Mouse (Mus musculus): ENCODE results near the gene Snapc3. TPM values are rescaled to one million over a fixed set of nuclear protein-coding genes. Genes with fewer than 3 reads are reported as not detected.

Gene Snapc3
- 21.5 TPM for polyA plus RNA-seq (2017; shearing (Covaris generic))

DNA sequence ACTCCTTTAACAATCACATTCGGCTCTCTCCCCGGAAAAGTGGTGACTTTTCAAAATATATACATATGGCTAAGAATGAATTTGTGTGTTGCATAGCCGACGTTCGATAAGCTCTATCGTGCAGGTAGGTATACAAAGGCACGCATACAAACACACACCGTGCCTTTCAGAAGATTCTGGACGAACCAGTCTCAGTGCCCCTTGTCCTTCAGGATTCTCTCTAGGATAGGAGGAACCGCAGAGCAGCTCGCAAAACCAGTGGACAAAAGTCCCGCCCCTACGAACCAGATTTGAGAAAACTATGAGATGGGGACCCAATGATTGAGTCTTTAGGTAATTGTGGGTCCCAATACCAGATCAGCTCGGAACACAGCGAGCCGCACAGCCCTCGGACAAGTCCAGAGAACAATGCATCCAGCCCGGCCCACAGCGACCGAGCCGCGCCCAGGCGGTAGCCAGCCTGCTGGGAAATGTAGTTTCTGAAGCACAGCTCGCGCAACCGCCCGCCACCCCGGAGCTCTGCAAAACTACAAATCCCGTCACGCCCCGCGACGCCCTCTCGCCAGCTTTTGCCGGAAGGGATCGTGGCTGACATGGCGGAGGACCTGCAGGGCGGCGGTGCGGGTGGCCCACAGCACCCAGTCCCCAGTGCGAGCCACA is at the start of gene Snapc3:
TSS of gene Snapc3 (plus strand) at position 565 of the 660 bp plus-strand sequence.

DNA sequence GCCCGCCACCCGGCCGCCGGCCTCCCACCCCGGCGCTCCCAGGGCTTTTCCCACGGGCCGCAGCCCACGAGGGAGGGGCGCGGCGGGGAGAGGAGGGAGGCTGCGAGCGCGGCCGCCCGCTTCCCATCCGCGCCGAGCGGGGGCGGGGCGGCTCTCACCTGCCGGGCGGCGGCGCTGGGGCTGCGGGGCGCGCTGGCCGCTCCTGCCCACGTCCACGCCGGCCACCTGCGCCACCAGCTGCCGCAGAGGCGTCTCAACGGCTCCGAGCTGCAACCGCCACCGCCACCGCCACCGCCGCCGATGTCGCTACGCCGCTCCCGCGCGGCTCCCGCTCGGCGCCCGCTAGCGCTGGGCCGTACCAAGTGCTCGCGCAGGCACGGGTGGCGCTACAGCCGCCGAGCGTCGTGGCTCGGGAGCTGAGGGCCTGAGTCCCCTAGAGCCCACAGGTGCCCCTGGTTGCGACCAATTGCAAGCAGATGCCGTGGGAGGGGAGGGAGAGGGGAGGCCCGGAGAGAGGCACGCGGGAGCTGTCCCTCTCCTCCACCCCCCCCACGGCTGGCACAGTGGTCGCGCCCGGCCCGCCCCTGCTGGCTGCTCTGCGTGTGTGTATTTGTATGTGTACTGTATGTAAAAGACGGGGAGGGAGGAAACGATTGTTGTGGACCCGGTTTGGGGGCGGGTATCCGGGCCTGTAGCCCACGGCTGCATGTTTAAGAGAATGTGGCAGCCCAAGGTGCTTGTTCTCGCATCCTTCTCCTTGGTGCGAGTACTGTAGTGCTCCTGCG is 68.8 kb downstream of the Snapc3 start, which contains the start of gene Psip1:
TSS of gene Psip1 (minus strand) at position 343 of the 785 bp plus-strand sequence.

Other genes with a start within 250 kb of the Snapc3 start
- 158 TPM for gene Ttc39b, start 93.5 kb upstream of the Snapc3 start, polyA plus RNA-seq (2017; shearing (Covaris generic))
- 153 TPM for gene Psip1, start 68.7 kb downstream of the Snapc3 start, polyA plus RNA-seq (2017; shearing (Covaris generic))
- 14.1 TPM for gene Ccdc171, start 107.8 kb downstream of the Snapc3 start, polyA plus RNA-seq (2017; shearing (Covaris generic))